Mouse (Mus musculus): ENCODE results near the gene Slc35f3.

GRCm38 (mm10) chr8:126301580-126301979 is 3.2 kb downstream of the Slc35f3 start:
- TF ChIP-seq POLR2A (IDR thresholded peaks at IDR 0.05; ENCODE audit: borderline replicate concordance, insufficient read depth, low read length) (no peak), CTCF (IDR thresholded peaks at IDR 0.05; ENCODE audit: borderline replicate concordance, insufficient read depth, low read depth, low read length) (no peak)

Measured in cerebellum, adult 2 months (tissue).